19 mouse cellular contexts compared by ENCODE assay signal in genomic region chr15:3507329-3507728, GRCm38 (mm10).
DNase-seq lines count a peak whose midpoint lies in the region; ATAC-seq lines count a peak whose summit lies in the region.
"Had no signal": no experiment of that assay in that cellular context is flagged by ENCODE, and none has a peak within 500 bp of the region (broad histone marks: within the 10 kb centered on the region; RNA-seq: fewer than 3 reads in every experiment).

No protein-coding gene starts in this region.

- no peak overlapping the region for H3K27ac ChIP-seq in forebrain, embryonic 16.5 days (ENCODE audit: low read length)
- no peak overlapping the region for H3K27ac ChIP-seq in forebrain, embryonic 12.5 days
- no peak overlapping the region for H3K27ac ChIP-seq in midbrain, embryonic 12.5 days (replicated peaks)
- no peak overlapping the region for H3K27ac ChIP-seq in midbrain, embryonic 10.5 days (replicated peaks)
- H3K27ac ChIP-seq in midbrain, embryonic 15.5 days: no peak overlapping the region
- no peak overlapping the region for H3K27ac ChIP-seq in neural tube, embryonic 15.5 days (replicated peaks)
- H3K27ac ChIP-seq: embryonic facial prominence, embryonic 10.5 days; heart, embryonic 15.5 days; stomach, postnatal 0 days had no signal

- no peak overlapping the region for H3K9ac ChIP-seq in forebrain, embryonic 16.5 days (replicated peaks; ENCODE audit: low read depth, low read length)
- H3K9ac ChIP-seq in forebrain, embryonic 12.5 days: no peak overlapping the region
- H3K9ac ChIP-seq in midbrain, embryonic 12.5 days (replicated peaks): no peak overlapping the region
- no peak overlapping the region for H3K9ac ChIP-seq in midbrain, embryonic 15.5 days
- no peak overlapping the region for H3K9ac ChIP-seq in neural tube, embryonic 15.5 days (replicated peaks)
- H3K9ac ChIP-seq: heart, embryonic 15.5 days had no signal

- DNase-seq in midbrain, embryonic 10.5 days (ENCODE audit: low spot score): no peak
- DNase-seq in right cerebral cortex, postnatal 25 days: no peak
- DNase-seq: adrenal gland, postnatal 36 days; cerebellum, adult 11 months; cerebellum, adult 9-11 months; heart, postnatal 36 days; kidney, adult 2 months; kidney, postnatal 14 days; lung, postnatal 10 days; thymus, adult 2 months had no signal

- ATAC-seq in forebrain, embryonic 16.5 days: peak; percentile 33; the same call in 1 of the 2 replicates
- no peak for ATAC-seq in forebrain, embryonic 12.5 days (ENCODE audit: low FRiP score)
- peak; percentile 30; the same call in 1 of the 2 replicates for ATAC-seq in midbrain, embryonic 12.5 days (ENCODE audit: low FRiP score, low read depth)
- ATAC-seq in midbrain, embryonic 15.5 days (replicated peaks): peak; percentile 81
- ATAC-seq in neural tube, embryonic 15.5 days (ENCODE audit: low FRiP score): peak; percentile 65
- ATAC-seq: CD4-positive, CD25-positive, alpha-beta regulatory T cell, adult 4 months had no signal

- no peak overlapping the region for H3K4me2 ChIP-seq in forebrain, embryonic 16.5 days (ENCODE audit: low read length)
- H3K4me2 ChIP-seq in forebrain, embryonic 12.5 days: no peak overlapping the region
- no peak overlapping the region for H3K4me2 ChIP-seq in midbrain, embryonic 12.5 days (replicated peaks)
- H3K4me2 ChIP-seq in midbrain, embryonic 15.5 days: no peak overlapping the region
- no peak overlapping the region for H3K4me2 ChIP-seq in neural tube, embryonic 15.5 days
- H3K4me2 ChIP-seq: heart, embryonic 15.5 days had no signal

- H3K27me3 ChIP-seq in forebrain, embryonic 16.5 days (replicated peaks; ENCODE audit: control insufficient read depth, insufficient read depth, low read length): no peaks in the 10 kb centered on the region
- H3K27me3 ChIP-seq in forebrain, embryonic 12.5 days: no peaks in the 10 kb centered on the region
- H3K27me3 ChIP-seq in midbrain, embryonic 12.5 days: no peaks in the 10 kb centered on the region
- H3K27me3 ChIP-seq in midbrain, embryonic 10.5 days (ENCODE audit: low read depth, poor library complexity, severe bottlenecking): no peaks in the 10 kb centered on the region
- H3K27me3 ChIP-seq in midbrain, embryonic 15.5 days (replicated peaks): no peaks in the 10 kb centered on the region
- H3K27me3 ChIP-seq in neural tube, embryonic 15.5 days (replicated peaks): no peaks in the 10 kb centered on the region
- H3K27me3 ChIP-seq: heart, embryonic 15.5 days had no signal

- H3K4me1 ChIP-seq in forebrain, embryonic 16.5 days (replicated peaks; ENCODE audit: control insufficient read depth, insufficient read depth, low read length): no peaks in the 10 kb centered on the region
- no peaks in the 10 kb centered on the region for H3K4me1 ChIP-seq in forebrain, embryonic 12.5 days
- H3K4me1 ChIP-seq in midbrain, embryonic 12.5 days: no peaks in the 10 kb centered on the region
- H3K4me1 ChIP-seq in midbrain, embryonic 10.5 days: no peaks in the 10 kb centered on the region
- H3K4me1 ChIP-seq in midbrain, embryonic 15.5 days: no peaks in the 10 kb centered on the region; the same call in 1 of the 2 replicates
- peaks cover 12% of the 10 kb centered on the region for H3K4me1 ChIP-seq in neural tube, embryonic 15.5 days

- WGBS in forebrain, embryonic 16.5 days: 68% methylated on average over 2 of the region's 2 CpGs
- 100% methylated on average over 2 of the region's 2 CpGs for WGBS in forebrain, embryonic 12.5 days
- WGBS in midbrain, embryonic 12.5 days: 85% methylated on average over 2 of the region's 2 CpGs
- WGBS in midbrain, embryonic 10.5 days: 89% methylated on average over 2 of the region's 2 CpGs
- WGBS in midbrain, embryonic 15.5 days: 77% methylated on average over 2 of the region's 2 CpGs
- 43% methylated on average over 2 of the region's 2 CpGs for WGBS in neural tube, embryonic 15.5 days

- no peaks in the 10 kb centered on the region for H3K36me3 ChIP-seq in forebrain, embryonic 16.5 days (ENCODE audit: control insufficient read depth, insufficient read depth)
- no peaks in the 10 kb centered on the region for H3K36me3 ChIP-seq in forebrain, embryonic 12.5 days (replicated peaks)
- H3K36me3 ChIP-seq in midbrain, embryonic 12.5 days: no peaks in the 10 kb centered on the region
- H3K36me3 ChIP-seq in midbrain, embryonic 10.5 days: no peaks in the 10 kb centered on the region
- H3K36me3 ChIP-seq in midbrain, embryonic 15.5 days (replicated peaks): no peaks in the 10 kb centered on the region
- H3K36me3 ChIP-seq in neural tube, embryonic 15.5 days: no peaks in the 10 kb centered on the region
- H3K36me3 ChIP-seq: embryonic facial prominence, embryonic 10.5 days; heart, embryonic 15.5 days had no signal

- H3K4me3 ChIP-seq in forebrain, embryonic 16.5 days (replicated peaks; ENCODE audit: low read length): no peak overlapping the region
- no peak overlapping the region for H3K4me3 ChIP-seq in forebrain, embryonic 12.5 days (replicated peaks)
- H3K4me3 ChIP-seq in midbrain, embryonic 12.5 days: no peak overlapping the region
- H3K4me3 ChIP-seq in midbrain, embryonic 10.5 days: no peak overlapping the region
- H3K4me3 ChIP-seq in midbrain, embryonic 15.5 days: no peak overlapping the region
- no peak overlapping the region for H3K4me3 ChIP-seq in neural tube, embryonic 15.5 days (replicated peaks)
- H3K4me3 ChIP-seq: embryonic facial prominence, embryonic 10.5 days; heart, embryonic 15.5 days had no signal

- H3K9me3 ChIP-seq in forebrain, embryonic 16.5 days (ENCODE audit: control insufficient read depth, low read length): no peaks in the 10 kb centered on the region
- H3K9me3 ChIP-seq in forebrain, embryonic 12.5 days: no peaks in the 10 kb centered on the region
- H3K9me3 ChIP-seq in midbrain, embryonic 12.5 days: no peaks in the 10 kb centered on the region
- no peaks in the 10 kb centered on the region for H3K9me3 ChIP-seq in midbrain, embryonic 10.5 days (replicated peaks)
- no peaks in the 10 kb centered on the region for H3K9me3 ChIP-seq in midbrain, embryonic 15.5 days
- H3K9me3 ChIP-seq in neural tube, embryonic 15.5 days (replicated peaks): no peaks in the 10 kb centered on the region
- H3K9me3 ChIP-seq: embryonic facial prominence, embryonic 10.5 days; heart, embryonic 15.5 days had no signal
